Mouse (Mus musculus): Measurements from ENCODE around the gene Ucp2.
A peak's percentile ranks its signal among the peaks of the same experiment; 100 is the strongest.
"Not testable (repeated sequence)": the region's sequence is repeated elsewhere in the genome, so short reads cannot be mapped to it uniquely, and the experiment has no call there.

Gene Ucp2

GRCm38 (mm10) chr7:100480175-100480574, 13.0 kb upstream of the Ucp2 start:
- DNase-seq: no peak

- DNase-seq: not testable (repeated sequence)
Measured at GRCm38 (mm10) chr7:100482046-100482445, 11.1 kb upstream of the Ucp2 start.

- DNase-seq: no peak
Measured at GRCm38 (mm10) chr7:100484493-100484892, 8.6 kb upstream of the Ucp2 start.

- no peak for DNase-seq
Measured at GRCm38 (mm10) chr7:100487301-100487700, 5.8 kb upstream of the Ucp2 start.

GRCm38 (mm10) chr7:100488474-100489048, 4.6 kb upstream of the Ucp2 start:
- no peak for DNase-seq

- DNase-seq: no peak
Measured at GRCm38 (mm10) chr7:100492391-100493116, 583 bp upstream of the Ucp2 start.

- no peak for DNase-seq
Measured at GRCm38 (mm10) chr7:100493484-100494414, 612 bp downstream of the Ucp2 start.

GRCm38 (mm10) chr7:100494415-100494831, 1.3 kb downstream of the Ucp2 start:
- no peak for DNase-seq

GRCm38 (mm10) chr7:100495042-100495441, 1.9 kb downstream of the Ucp2 start:
- DNase-seq: no peak

GRCm38 (mm10) chr7:100495581-100496251, 2.6 kb downstream of the Ucp2 start:
- peak; percentile 75 for DNase-seq

GRCm38 (mm10) chr7:100496371-100496770, 3.2 kb downstream of the Ucp2 start:
- no peak for DNase-seq

GRCm38 (mm10) chr7:100496791-100497190, 3.7 kb downstream of the Ucp2 start:
- DNase-seq: no peak

- no peak for DNase-seq
Measured at GRCm38 (mm10) chr7:100497402-100497801, 4.3 kb downstream of the Ucp2 start.

- DNase-seq: no peak
Measured at GRCm38 (mm10) chr7:100497982-100498381, 4.8 kb downstream of the Ucp2 start.

- no peak for DNase-seq
Measured at GRCm38 (mm10) chr7:100499465-100499864, 6.3 kb downstream of the Ucp2 start.

- no peak for DNase-seq
Measured at GRCm38 (mm10) chr7:100500276-100500977, 7.3 kb downstream of the Ucp2 start.

- no peak for DNase-seq
Measured at GRCm38 (mm10) chr7:100501027-100501843, 8.1 kb downstream of the Ucp2 start.

GRCm38 (mm10) chr7:100501844-100502373, 8.8 kb downstream of the Ucp2 start:
- no peak for DNase-seq

- no peak for DNase-seq
Measured at GRCm38 (mm10) chr7:100502374-100502922, 9.3 kb downstream of the Ucp2 start.

GRCm38 (mm10) chr7:100503076-100503475, 9.9 kb downstream of the Ucp2 start:
- no peak for DNase-seq

Data from right cerebral cortex, postnatal 25 days (tissue).